Mouse (Mus musculus): ENCODE measurements around the gene Retreg1.

DNA sequence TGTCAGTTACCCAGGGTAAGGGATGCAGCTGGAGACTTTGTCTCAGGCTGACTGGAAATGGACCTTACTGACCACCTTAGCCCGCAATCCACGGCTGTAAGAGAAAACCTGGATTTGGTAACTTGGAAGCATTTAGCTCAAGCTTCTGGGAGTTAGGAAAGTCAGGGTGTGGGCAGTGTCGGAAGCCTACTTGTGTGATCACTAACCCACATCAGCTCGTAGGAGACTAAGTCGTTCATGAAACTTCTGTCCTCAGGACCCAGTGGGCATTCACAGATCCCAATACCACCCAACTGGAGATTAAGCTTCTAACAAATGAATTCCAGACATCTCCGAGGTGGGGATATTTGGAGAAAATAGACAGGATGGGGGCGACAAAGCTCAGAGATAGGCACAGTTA is 91.4 kb downstream of the Retreg1 start:
- TF ChIP-seq POLR2A (IDR thresholded peaks at IDR 0.05; ENCODE audit: insufficient read depth, low read depth, low read length), result no peak
- no peak for TF ChIP-seq CTCF (IDR thresholded peaks at IDR 0.05; ENCODE audit: insufficient read depth, low read depth, low read length)

Measured in olfactory bulb, adult 2 months (tissue).